Mouse (Mus musculus): ENCODE data around the gene Upb1. TPM values are rescaled to one million over a fixed set of nuclear protein-coding genes. Genes with fewer than 3 reads are reported as not detected.
"Not testable (repeated sequence)": the region's sequence is repeated elsewhere in the genome, so short reads cannot be mapped to it uniquely, and the experiment has no call there.

Gene Upb1
- total RNA-seq, 2 experiments from 2014 or later = 0.40 to 0.76 TPM

- not testable (repeated sequence) for DNase-seq
These were observed 55.3 kb downstream of the Upb1 start for GRCm38 (mm10) chr10:75456061-75456831.

GRCm38 (mm10) chr10:75457852-75458251, 56.9 kb downstream of the Upb1 start:
- no peak for DNase-seq

GRCm38 (mm10) chr10:75458329-75458728, 57.4 kb downstream of the Upb1 start:
- DNase-seq = no peak

- no peak for DNase-seq
These were observed 61.8 kb downstream of the Upb1 start for GRCm38 (mm10) chr10:75462728-75463127.

GRCm38 (mm10) chr10:75465781-75466550, 65.1 kb downstream of the Upb1 start:
- DNase-seq = no peak

- no peak for DNase-seq
These were observed 72.5 kb downstream of the Upb1 start for GRCm38 (mm10) chr10:75473411-75473810.

- DNase-seq = no peak
These were observed 73.7 kb downstream of the Upb1 start for GRCm38 (mm10) chr10:75474571-75474970.

GRCm38 (mm10) chr10:75475139-75475850, 74.4 kb downstream of the Upb1 start:
- not testable (repeated sequence) for DNase-seq

- DNase-seq = peak; percentile 23 to 43
These were observed 76.1 kb downstream of the Upb1 start for GRCm38 (mm10) chr10:75477034-75477433.

GRCm38 (mm10) chr10:75479955-75480354, 79.0 kb downstream of the Upb1 start:
- DNase-seq = no peak

- DNase-seq = no peak
These were observed 80.8 kb downstream of the Upb1 start for GRCm38 (mm10) chr10:75481703-75482102.

- DNase-seq = no peak
These were observed 81.4 kb downstream of the Upb1 start for GRCm38 (mm10) chr10:75482271-75482670.

- no peak for DNase-seq
These were observed 82.1 kb downstream of the Upb1 start for GRCm38 (mm10) chr10:75482919-75483483.

- no peak for DNase-seq
These were observed 83.2 kb downstream of the Upb1 start for GRCm38 (mm10) chr10:75484066-75484465.

- no peak for DNase-seq
These were observed 83.9 kb downstream of the Upb1 start for GRCm38 (mm10) chr10:75484767-75485166.

GRCm38 (mm10) chr10:75486086-75486979, 85.4 kb downstream of the Upb1 start:
- DNase-seq = peak; percentile 72 to 82

GRCm38 (mm10) chr10:75487131-75487530, 86.2 kb downstream of the Upb1 start:
- no peak for DNase-seq

- no peak for DNase-seq
These were observed 88.6 kb downstream of the Upb1 start for GRCm38 (mm10) chr10:75489522-75489921.

GRCm38 (mm10) chr10:75490731-75491130, 89.8 kb downstream of the Upb1 start:
- no peak for DNase-seq
